Comparison of ENCODE assay signal across 8 mouse cellular contexts in the genomic region with DNA sequence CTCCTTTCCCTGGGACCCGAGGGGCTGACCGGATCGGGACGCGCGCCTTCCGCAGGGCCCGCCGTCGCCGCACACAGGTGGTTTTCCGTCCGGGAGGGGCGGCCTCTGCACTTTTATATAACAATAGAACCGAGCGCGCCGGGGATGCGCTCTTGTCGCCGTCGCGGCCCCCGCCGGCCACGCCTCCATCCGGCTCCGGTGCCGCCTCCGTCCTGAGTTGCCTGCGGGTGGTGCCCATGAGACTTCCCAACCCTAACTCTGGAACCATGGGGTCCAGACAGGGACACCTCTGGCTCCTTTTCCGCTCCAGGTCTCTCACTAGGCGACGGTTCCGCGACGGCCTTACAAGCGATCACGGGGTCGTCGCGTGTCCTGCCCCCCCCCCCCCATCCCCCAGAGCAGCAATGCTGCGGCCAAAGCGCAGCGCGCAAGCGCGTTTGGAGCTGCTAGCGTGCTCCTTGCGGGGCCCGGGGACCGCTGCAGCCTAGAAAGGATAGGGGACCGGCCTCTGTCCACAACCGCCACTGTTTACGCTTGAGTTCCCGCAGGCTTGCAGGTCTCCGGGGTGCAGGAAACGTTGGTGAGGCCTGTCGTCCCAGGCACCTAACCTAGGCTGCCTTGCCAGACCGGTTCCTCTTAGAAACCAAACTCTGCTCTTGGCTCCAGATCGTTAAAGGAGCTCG. TPM values are rescaled to one million over a fixed set of nuclear protein-coding genes. Genes with fewer than 3 reads are reported as not detected.
A peak's percentile ranks its signal among the peaks of the same experiment; 100 is the strongest.
DNase-seq lines count a peak whose midpoint lies in the region; ATAC-seq and TF ChIP-seq lines count a peak whose summit lies in the region.

No protein-coding gene starts in this region.

- H3K36me3 ChIP-seq in ES-E14 (ENCODE audit: control insufficient read depth, insufficient read depth, low read length, poor library complexity, severe bottlenecking), result peaks cover 7% of the 10 kb centered on the region
- no peaks in the 10 kb centered on the region for H3K36me3 ChIP-seq in forebrain, postnatal 0 days (ENCODE audit: insufficient read depth)
- peaks cover 4% of the 10 kb centered on the region for H3K36me3 ChIP-seq in lung, embryonic 16.5 days (ENCODE audit: control insufficient read depth, insufficient read depth, low read length)
- no peaks in the 10 kb centered on the region for H3K36me3 ChIP-seq in thymus, adult 2 months (ENCODE audit: control insufficient read depth, insufficient read depth, low read length)

- H3K27me3 ChIP-seq in forebrain, postnatal 0 days (ENCODE audit: insufficient read depth, low read length), result no peaks in the 10 kb centered on the region
- H3K27me3 ChIP-seq in lung, embryonic 16.5 days (ENCODE audit: control insufficient read depth, insufficient read depth, low read depth, low read length), result no peaks in the 10 kb centered on the region
- H3K27me3 ChIP-seq in thymus, adult 2 months (ENCODE audit: control insufficient read depth, insufficient read depth, low read length), result no peaks in the 10 kb centered on the region

- H3K4me1 ChIP-seq in ES-E14 (ENCODE audit: control insufficient read depth in 2 of 2, insufficient read depth in 2 of 2, low read length in 2 of 2, poor library complexity in 1 of 2), result peaks cover 2 to 8% of the 10 kb centered on the region in 2 experiments; a peak in 3 of 4 replicates
- H3K4me1 ChIP-seq in forebrain, postnatal 0 days (ENCODE audit: insufficient read depth), result 0 out of 2 replicates have a peak, but pooled peaks cover 6% of the 10 kb centered on the region
- peaks cover 16% of the 10 kb centered on the region for H3K4me1 ChIP-seq in lung, embryonic 16.5 days (replicated peaks; ENCODE audit: control insufficient read depth, insufficient read depth, low read length)
- peaks cover 22% of the 10 kb centered on the region for H3K4me1 ChIP-seq in thymus, adult 2 months (replicated peaks; ENCODE audit: control insufficient read depth, insufficient read depth, low read length)

- TF ChIP-seq CTCF in forebrain, postnatal 0 days (IDR thresholded peaks at IDR 0.05; ENCODE audit: low read depth), result no peak
- no peak for TF ChIP-seq CTCF in thymus, adult 2 months (IDR thresholded peaks at IDR 0.05; ENCODE audit: borderline replicate concordance, control insufficient read depth, extremely low read depth, insufficient read depth, low read length, poor library complexity)

- intact Hi-C loops in heart, postnatal 36 days (cut with DNase I), result loop anchor here (2.0 to 5.0 kb wide), 4 partner anchors 33 to 271 kb away; no protein-coding TSS in a partner anchor

- H3K9me3 ChIP-seq in ES-E14 (ENCODE audit: control insufficient read depth, insufficient read depth, low read depth, low read length), result no peaks in the 10 kb centered on the region
- no peaks in the 10 kb centered on the region for H3K9me3 ChIP-seq in forebrain, postnatal 0 days (ENCODE audit: low read length)
- H3K9me3 ChIP-seq in lung, embryonic 16.5 days (ENCODE audit: control insufficient read depth, low read length), result no peaks in the 10 kb centered on the region

- H3K27ac ChIP-seq in ES-E14 (ENCODE audit: insufficient read depth, low read depth, low read length, poor library complexity, severe bottlenecking), result peak overlapping the region; percentile 99
- peak overlapping the region; percentile 95 for H3K27ac ChIP-seq in forebrain, postnatal 0 days (ENCODE audit: low read depth, low read length)
- H3K27ac ChIP-seq in lung, embryonic 16.5 days (ENCODE audit: low read length), result peak overlapping the region; percentile 100
- peak overlapping the region; percentile 90 for H3K27ac ChIP-seq in thymus, adult 2 months (ENCODE audit: control insufficient read depth, insufficient read depth, low read length)

- H3K4me3 ChIP-seq in ES-E14 (ENCODE audit: insufficient read depth in 1 of 2, low read depth in 1 of 2, low read length in 2 of 2, poor library complexity in 1 of 2, severe bottlenecking in 1 of 2), result peak overlapping the region; percentile 69 to 75
- peak overlapping the region; percentile 82 for H3K4me3 ChIP-seq in forebrain, postnatal 0 days (ENCODE audit: low read depth, low read length)
- peak overlapping the region; percentile 94 for H3K4me3 ChIP-seq in lung, embryonic 16.5 days (ENCODE audit: low read length)
- peak overlapping the region; percentile 58 for H3K4me3 ChIP-seq in thymus, adult 2 months (ENCODE audit: control insufficient read depth, insufficient read depth, low read length)

- peak overlapping the region; percentile 96 for H3K9ac ChIP-seq in ES-E14 (ENCODE audit: insufficient read depth, low read depth, low read length, poor library complexity, severe bottlenecking)
- H3K9ac ChIP-seq in forebrain, postnatal 0 days, result peak overlapping the region; percentile 93
- peak overlapping the region; percentile 92 for H3K9ac ChIP-seq in lung, embryonic 16.5 days (ENCODE audit: low read length)

- peak; percentile 24 for ATAC-seq in forebrain, postnatal 0 days
- ATAC-seq in lung, embryonic 16.5 days (ENCODE audit: low read depth), result peak; percentile 74

- WGBS in forebrain, postnatal 0 days, result under 1% methylated on average over 61 of the region's 62 CpGs
- under 1% methylated on average over 59 of the region's 62 CpGs for WGBS in lung, embryonic 16.5 days
- WGBS in thymus, adult 2 months, result under 1% methylated on average over 62 of the region's 62 CpGs

- no peak for DNase-seq in ES-E14 (ENCODE audit: low read depth, low spot score)
- DNase-seq in cerebellum, adult 11 months, result peak; percentile 74
- DNase-seq in forebrain, postnatal 0 days, result peak; percentile 88
- peak; percentile 89 to 93 for DNase-seq in heart, postnatal 36 days
- DNase-seq in layer of hippocampus, adult 9-11 months, result peak; percentile 84
- DNase-seq in ovary, adult 18-20 months (ENCODE audit: low spot score), result peak; percentile 73
- DNase-seq in thymus, adult 2 months, result peak; percentile 90

- in situ Hi-C loops in ES-E14 (cut with MboI; ENCODE audit: low sequenced_read_pairs in 2 of 2, unreplicated experiment in 2 of 2), result no loop called here

- TF ChIP-seq POLR2A in thymus, adult 2 months (IDR thresholded peaks at IDR 0.05; ENCODE audit: control insufficient read depth, extremely low read depth, insufficient read depth, low read length, poor library complexity), result peak; percentile 76

- H3K4me2 ChIP-seq in forebrain, postnatal 0 days (ENCODE audit: low read depth), result peak overlapping the region; percentile 83
- H3K4me2 ChIP-seq in lung, embryonic 16.5 days (ENCODE audit: low read depth, low read length), result peak overlapping the region; percentile 86

TF ChIP-seq in ES-E14, 5 proteins besides CTCF, POLR2A, EP300 and RAD21:
- TF ChIP-seq ZC3H11A (IDR thresholded peaks at IDR 0.05; ENCODE audit: borderline replicate concordance, low read depth, low read length) (no peak), MAFK (IDR thresholded peaks at IDR 0.05; ENCODE audit: insufficient read depth, low read depth, low read length) (no peak), HCFC1 (IDR thresholded peaks at IDR 0.05; ENCODE audit: borderline replicate concordance, insufficient read depth, low read length) (no peak), CHD2 (IDR thresholded peaks at IDR 0.05; ENCODE audit: low read depth, low read length) (no peak), ZNF384 (IDR thresholded peaks at IDR 0.05; ENCODE audit: low read depth, low read length) (no peak)

RNA-seq across cellular contexts. Expression of a gene that starts 1.3 kb away (rescaled TPM):
- 44.7 and 83.0 TPM in 2 replicates for total RNA-seq in ES-E14 (2012; rRNA removed)
- total RNA-seq in forebrain, postnatal 0 days (2014; rRNA removed), result 57.5 and 58.3 TPM in 2 replicates
- polyA plus RNA-seq in forebrain, postnatal 0 days (2015; fragmentation: Nextera tagmentation; extraction: Ambion mirVana), result 38.7 and 43.7 TPM in 2 replicates
- 10 to 100 TPM; 16.2 to 21.7 TPM for total RNA-seq in heart, postnatal 36 days (2021)
- 79.3 and 80.3 TPM in 2 replicates for polyA plus RNA-seq in lung, embryonic 16.5 days (2015; fragmentation: Nextera tagmentation; extraction: Ambion mirVana)
- polyA plus RNA-seq in thymus, adult 2 months (2012; rRNA removed), result 43.9 and 46.1 TPM in 2 replicates
